Comparison of ENCODE assay signal across 12 mouse cellular contexts in the genomic region with DNA sequence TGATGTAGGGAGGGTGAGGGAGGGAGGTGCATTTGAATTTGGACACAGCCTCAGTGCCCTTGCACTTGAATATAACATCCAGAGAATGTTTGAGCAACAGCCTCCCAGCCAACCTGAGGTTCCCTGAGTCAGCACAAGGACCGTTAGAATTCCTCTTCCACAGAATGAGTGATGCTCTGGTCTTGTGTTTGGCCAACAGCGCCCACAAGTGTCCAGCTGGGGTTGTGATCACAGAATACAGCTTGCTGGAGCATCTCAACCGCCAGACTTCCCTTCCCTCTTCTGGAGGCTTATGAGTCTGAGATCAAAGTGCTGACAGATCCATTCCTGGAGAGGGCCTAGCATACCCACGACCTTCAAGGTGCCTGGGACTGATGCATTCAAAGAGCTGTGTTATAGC.
DNase-seq lines count a peak whose midpoint lies in the region; TF ChIP-seq lines count a peak whose summit lies in the region.
"Had no signal": no experiment of that assay in that cellular context is flagged by ENCODE, and none has a peak within 500 bp of the region (broad histone marks: within the 10 kb centered on the region; RNA-seq: fewer than 3 reads in every experiment).

No protein-coding gene starts in this region.

- no peak overlapping the region for H3K9ac ChIP-seq in ES-E14 (ENCODE audit: insufficient read depth, low read depth, low read length, poor library complexity, severe bottlenecking)
- H3K9ac ChIP-seq: heart, embryonic 15.5 days; liver, embryonic 13.5 days; neural tube, embryonic 12.5 days had no signal

- peak; percentile 66 to 85 for DNase-seq in adrenal gland, adult (ENCODE audit: inconsistent age in 2 of 2, low spot score in 1 of 2)
- no peak for DNase-seq in adrenal gland, adult 8-10 months
- DNase-seq in layer of hippocampus, adult 2 months (ENCODE audit: low spot score in 2 of 2), result no peak
- DNase-seq in layer of hippocampus, adult 18-20 months (ENCODE audit: low spot score in 2 of 2), result no peak
- no peak for DNase-seq in ES-E14 (ENCODE audit: low read depth, low spot score)
- DNase-seq in kidney, postnatal 36 days, result peak; percentile 45 to 71
- no peak for DNase-seq in left cerebral cortex, adult 18-20 months (ENCODE audit: low spot score in 2 of 2)
- DNase-seq in left cerebral cortex, postnatal 10 days (ENCODE audit: extremely low spot score in 1 of 2, low spot score in 2 of 2), result no peak
- DNase-seq: liver, embryonic 13.5 days; thymus, postnatal 4 days had no signal

- peaks cover 0 to 2% of the 10 kb centered on the region in 2 experiments; a peak in 1 of 4 replicates for H3K4me1 ChIP-seq in ES-E14 (ENCODE audit: control insufficient read depth in 2 of 2, insufficient read depth in 2 of 2, low read length in 2 of 2, poor library complexity in 1 of 2)

- H3K9me3 ChIP-seq in ES-E14 (ENCODE audit: control insufficient read depth, insufficient read depth, low read depth, low read length), result no peaks in the 10 kb centered on the region
- H3K9me3 ChIP-seq: heart, embryonic 15.5 days; liver, embryonic 13.5 days; neural tube, embryonic 12.5 days had no signal

- TF ChIP-seq CTCF in layer of hippocampus, adult 2 months (conservative IDR thresholded peaks at IDR 0.05), result peak; percentile 61

- no peak overlapping the region for H3K4me3 ChIP-seq in layer of hippocampus, adult 2 months
- no peak overlapping the region for H3K4me3 ChIP-seq in ES-E14 (ENCODE audit: insufficient read depth in 1 of 2, low read depth in 1 of 2, low read length in 2 of 2, poor library complexity in 1 of 2, severe bottlenecking in 1 of 2)
- H3K4me3 ChIP-seq: heart, embryonic 15.5 days; liver, embryonic 13.5 days; neural tube, embryonic 12.5 days had no signal

- no peak overlapping the region for H3K27ac ChIP-seq in layer of hippocampus, adult 2 months
- no peak overlapping the region for H3K27ac ChIP-seq in ES-E14 (ENCODE audit: insufficient read depth, low read depth, low read length, poor library complexity, severe bottlenecking)
- H3K27ac ChIP-seq: heart, embryonic 15.5 days; liver, embryonic 13.5 days; neural tube, embryonic 12.5 days had no signal

- intact Hi-C loops in left cerebral cortex, postnatal 10 days (cut with DNase I), result no loop called here

- in situ Hi-C loops in ES-E14 (cut with MboI; ENCODE audit: low sequenced_read_pairs in 2 of 2, unreplicated experiment in 2 of 2), result no loop called here

- no peaks in the 10 kb centered on the region for H3K36me3 ChIP-seq in ES-E14 (ENCODE audit: control insufficient read depth, insufficient read depth, low read length, poor library complexity, severe bottlenecking)
- H3K36me3 ChIP-seq: heart, embryonic 15.5 days; liver, embryonic 13.5 days; neural tube, embryonic 12.5 days had no signal

TF ChIP-seq in ES-E14, 5 proteins besides CTCF, POLR2A, EP300 and RAD21:
- TF ChIP-seq HCFC1 (IDR thresholded peaks at IDR 0.05; ENCODE audit: borderline replicate concordance, insufficient read depth, low read length) (no peak), ZC3H11A (IDR thresholded peaks at IDR 0.05; ENCODE audit: borderline replicate concordance, low read depth, low read length) (peak; percentile 29; the same call in 1 of the 2 replicates), MAFK (IDR thresholded peaks at IDR 0.05; ENCODE audit: insufficient read depth, low read depth, low read length) (peak; percentile 77)

Comparison
In these comparisons a context has a peak if more than half of its experiments do, and no peak if none do; other contexts are left out.
1. DNase-seq: peak in adrenal gland, adult (2 of 2) and kidney, postnatal 36 days (2 of 2); none in adrenal gland, adult 8-10 months (single experiment), layer of hippocampus, adult 2 months (0 of 2), layer of hippocampus, adult 18-20 months (0 of 2), ES-E14 (single experiment), left cerebral cortex, adult 18-20 months (0 of 2) and left cerebral cortex, postnatal 10 days (0 of 2).